In genomic region chr11:121237345-121238128, GRCm38 (mm10) we compare ENCODE assay signal across 8 mouse cellular contexts. TPM values are rescaled to one million over a fixed set of nuclear protein-coding genes. Genes with fewer than 3 reads are reported as not detected.
DNase-seq lines count a peak whose midpoint lies in the region; ATAC-seq and TF ChIP-seq lines count a peak whose summit lies in the region.

No protein-coding gene starts in this region.

- H3K27ac ChIP-seq in heart, embryonic 16.5 days (ENCODE audit: low read length) = peak overlapping the region; percentile 98
- peak overlapping the region; percentile 75 for H3K27ac ChIP-seq in embryonic facial prominence, embryonic 11.5 days (replicated peaks; ENCODE audit: low read depth, low read length)
- H3K27ac ChIP-seq in intestine, embryonic 16.5 days (ENCODE audit: low read length) = peak overlapping the region; percentile 96

- WGBS in heart, embryonic 16.5 days = 3% methylated on average over 28 of the region's 28 CpGs
- 6% methylated on average over 28 of the region's 28 CpGs for WGBS in embryonic facial prominence, embryonic 11.5 days
- WGBS in intestine, embryonic 16.5 days = 3% methylated on average over 28 of the region's 28 CpGs

- no peaks in the 10 kb centered on the region for H3K9me3 ChIP-seq in heart, embryonic 16.5 days (replicated peaks; ENCODE audit: control insufficient read depth, low read length)
- H3K9me3 ChIP-seq in E14TG2a.4 (ENCODE audit: low read length) = no peaks in the 10 kb centered on the region
- H3K9me3 ChIP-seq in embryonic facial prominence, embryonic 11.5 days (replicated peaks; ENCODE audit: control insufficient read depth, low read length) = no peaks in the 10 kb centered on the region
- H3K9me3 ChIP-seq in intestine, embryonic 16.5 days (ENCODE audit: control insufficient read depth, low read length) = no peaks in the 10 kb centered on the region

- no peaks in the 10 kb centered on the region for H3K27me3 ChIP-seq in heart, embryonic 16.5 days (ENCODE audit: control insufficient read depth, insufficient read depth, low read length)
- H3K27me3 ChIP-seq in E14TG2a.4 (ENCODE audit: insufficient read depth, low read length) = 0 out of 2 replicates have a peak, but pooled peaks cover 2% of the 10 kb centered on the region
- no peaks in the 10 kb centered on the region for H3K27me3 ChIP-seq in embryonic facial prominence, embryonic 11.5 days (ENCODE audit: control insufficient read depth, insufficient read depth, low read length)
- no peaks in the 10 kb centered on the region for H3K27me3 ChIP-seq in intestine, embryonic 16.5 days (replicated peaks; ENCODE audit: control insufficient read depth, insufficient read depth, low read length)

- TF ChIP-seq CTCF in E14TG2a.4 (conservative IDR thresholded peaks at IDR 0.05; ENCODE audit: low read length) = 0 out of 2 replicates have a peak, but pooled peaks have one; percentile 2

- peak overlapping the region; percentile 92 for H3K4me3 ChIP-seq in heart, embryonic 16.5 days (ENCODE audit: low read length)
- peak overlapping the region; percentile 88 for H3K4me3 ChIP-seq in E14TG2a.4 (replicated peaks; ENCODE audit: low read length)
- H3K4me3 ChIP-seq in embryonic facial prominence, embryonic 11.5 days (ENCODE audit: low read depth, low read length) = peak overlapping the region; percentile 62
- H3K4me3 ChIP-seq in intestine, embryonic 16.5 days (ENCODE audit: low read length) = peak overlapping the region; percentile 81

- peak overlapping the region; percentile 91 for H3K9ac ChIP-seq in heart, embryonic 16.5 days (ENCODE audit: low read length)
- H3K9ac ChIP-seq in embryonic facial prominence, embryonic 11.5 days (replicated peaks; ENCODE audit: low read length) = peak overlapping the region; percentile 80
- peak overlapping the region; percentile 85 for H3K9ac ChIP-seq in intestine, embryonic 16.5 days (ENCODE audit: low read depth, low read length)

- ATAC-seq in heart, embryonic 16.5 days (replicated peaks; ENCODE audit: extremely low read depth, insufficient read depth, low FRiP score) = peak; percentile 19
- ATAC-seq in embryonic facial prominence, embryonic 11.5 days (replicated peaks; ENCODE audit: insufficient number of reproducible peaks, low FRiP score, low TSS enrichment, low read depth) = peak; percentile 68
- peak; percentile 54 for ATAC-seq in intestine, embryonic 16.5 days

- DNase-seq in heart, postnatal 10 days = no peak
- DNase-seq in embryonic facial prominence, embryonic 11.5 days (ENCODE audit: low spot score) = peak; percentile 63
- peak; percentile 17 for DNase-seq in lung, postnatal 14 days
- peak; percentile 26 for DNase-seq in telencephalon, adult 2 months (ENCODE audit: low read depth, low spot score)
- DNase-seq in Muller cell, postnatal 12 days (ENCODE audit: inconsistent ontology term) = no peak

- peak overlapping the region; percentile 73 for H3K4me2 ChIP-seq in heart, embryonic 16.5 days (ENCODE audit: low read depth, low read length)
- H3K4me2 ChIP-seq in embryonic facial prominence, embryonic 11.5 days (ENCODE audit: low read depth, low read length) = peak overlapping the region; percentile 53
- H3K4me2 ChIP-seq in intestine, embryonic 16.5 days (ENCODE audit: low read depth, low read length) = peak overlapping the region; percentile 61

- peaks cover 27% of the 10 kb centered on the region for H3K4me1 ChIP-seq in heart, embryonic 16.5 days (ENCODE audit: control insufficient read depth, insufficient read depth, low read length)
- peaks cover 18% of the 10 kb centered on the region for H3K4me1 ChIP-seq in E14TG2a.4 (replicated peaks; ENCODE audit: low read depth, low read length)
- no peaks in the 10 kb centered on the region for H3K4me1 ChIP-seq in embryonic facial prominence, embryonic 11.5 days (ENCODE audit: control insufficient read depth, insufficient read depth, low read length)
- peaks cover 13% of the 10 kb centered on the region for H3K4me1 ChIP-seq in intestine, embryonic 16.5 days (ENCODE audit: control insufficient read depth, insufficient read depth, low read length)

- peaks cover 16% of the 10 kb centered on the region for H3K36me3 ChIP-seq in heart, embryonic 16.5 days (ENCODE audit: control insufficient read depth, insufficient read depth)
- H3K36me3 ChIP-seq in E14TG2a.4 (ENCODE audit: insufficient read depth, low read length) = peaks cover 32% of the 10 kb centered on the region
- H3K36me3 ChIP-seq in embryonic facial prominence, embryonic 11.5 days (replicated peaks; ENCODE audit: control insufficient read depth, insufficient read depth, low read depth, low read length) = no peaks in the 10 kb centered on the region; the same call in 1 of the 2 replicates
- no peaks in the 10 kb centered on the region for H3K36me3 ChIP-seq in intestine, embryonic 16.5 days (ENCODE audit: control insufficient read depth, insufficient read depth, low read length)

- intact Hi-C loops in heart, postnatal 10 days (cut with DNase I) = loop anchor here (1.0 to 5.0 kb wide), 2 partner anchors 22 to 115 kb away; partner anchors contain the start of genes Foxk2 and Wdr45b

RNA-seq across cellular contexts. Expression of gene Narf, which starts 0.5 kb away (rescaled TPM):
- 64.9 and 68.4 TPM in 2 replicates for polyA plus RNA-seq in heart, embryonic 16.5 days (2015; fragmentation: Nextera tagmentation; extraction: Ambion mirVana)
- total RNA-seq in heart, postnatal 10 days (2021) = 10 to 100 TPM; 75.8 to 93.3 TPM
- polyA plus RNA-seq in embryonic facial prominence, embryonic 11.5 days (2014; fragmentation: Nextera tagmentation; extraction: Ambion mirVana) = 62.2 and 66.4 TPM in 2 replicates
- polyA plus RNA-seq in intestine, embryonic 16.5 days (2015; fragmentation: Nextera tagmentation; extraction: Ambion mirVana) = 52.2 and 52.6 TPM in 2 replicates

RNA-seq across cellular contexts. Expression of gene Cybc1, which starts 8.4 kb away (rescaled TPM):
- polyA plus RNA-seq in heart, embryonic 16.5 days (2015; fragmentation: Nextera tagmentation; extraction: Ambion mirVana) = 24.5 and 27.1 TPM in 2 replicates
- 10 to 100 TPM in 1 of 2 experiments, 1 to 10 TPM in 1; 9.3 to 12.6 TPM for total RNA-seq in heart, postnatal 10 days (2021)
- polyA plus RNA-seq in embryonic facial prominence, embryonic 11.5 days (2014; fragmentation: Nextera tagmentation; extraction: Ambion mirVana) = 30.2 and 38.1 TPM in 2 replicates
- polyA plus RNA-seq in intestine, embryonic 16.5 days (2015; fragmentation: Nextera tagmentation; extraction: Ambion mirVana) = 33.8 and 36.5 TPM in 2 replicates

RNA-seq across cellular contexts. Expression of gene Foxk2, which starts 22.3 kb away (rescaled TPM):
- 4.6 and 6.4 TPM in 2 replicates for polyA plus RNA-seq in heart, embryonic 16.5 days (2015; fragmentation: Nextera tagmentation; extraction: Ambion mirVana)
- 10 to 100 TPM; 23.3 to 27.6 TPM for total RNA-seq in heart, postnatal 10 days (2021)
- 13.4 and 18.1 TPM in 2 replicates for polyA plus RNA-seq in embryonic facial prominence, embryonic 11.5 days (2014; fragmentation: Nextera tagmentation; extraction: Ambion mirVana)
- 4.4 and 4.6 TPM in 2 replicates for polyA plus RNA-seq in intestine, embryonic 16.5 days (2015; fragmentation: Nextera tagmentation; extraction: Ambion mirVana)

RNA-seq across cellular contexts. Expression of gene Ogfod3, which starts 33.0 kb away (rescaled TPM):
- 28.2 and 32.7 TPM in 2 replicates for polyA plus RNA-seq in heart, embryonic 16.5 days (2015; fragmentation: Nextera tagmentation; extraction: Ambion mirVana)
- total RNA-seq in heart, postnatal 10 days (2021) = 10 to 100 TPM; 18.3 to 19.4 TPM
- 16.0 and 19.0 TPM in 2 replicates for polyA plus RNA-seq in embryonic facial prominence, embryonic 11.5 days (2014; fragmentation: Nextera tagmentation; extraction: Ambion mirVana)
- polyA plus RNA-seq in intestine, embryonic 16.5 days (2015; fragmentation: Nextera tagmentation; extraction: Ambion mirVana) = 31.2 and 32.0 TPM in 2 replicates

RNA-seq across cellular contexts. Expression of gene Hexdc, which starts 33.3 kb away (rescaled TPM):
- 9.1 and 9.3 TPM in 2 replicates for polyA plus RNA-seq in heart, embryonic 16.5 days (2015; fragmentation: Nextera tagmentation; extraction: Ambion mirVana)
- 10 to 100 TPM; 12.7 to 15.1 TPM for total RNA-seq in heart, postnatal 10 days (2021)
- polyA plus RNA-seq in embryonic facial prominence, embryonic 11.5 days (2014; fragmentation: Nextera tagmentation; extraction: Ambion mirVana) = 5.4 and 6.3 TPM in 2 replicates
- polyA plus RNA-seq in intestine, embryonic 16.5 days (2015; fragmentation: Nextera tagmentation; extraction: Ambion mirVana) = 9.7 and 10.1 TPM in 2 replicates

Comparison
In these comparisons a context has a peak if more than half of its experiments do, and no peak if none do; other contexts are left out.
1. DNase-seq: peak in embryonic facial prominence, embryonic 11.5 days (single experiment), lung, postnatal 14 days (single experiment) and telencephalon, adult 2 months (single experiment); none in heart, postnatal 10 days (0 of 2) and Muller cell, postnatal 12 days (single experiment).
2. Peak in every context shown above with its lines, with median percentiles within 50 percentile points of each other: ATAC-seq, H3K27ac ChIP-seq, H3K4me2 ChIP-seq, H3K4me3 ChIP-seq and H3K9ac ChIP-seq.